Mouse (Mus musculus) spleen, adult 2 months (tissue): ENCODE data around the gene Phf12.

Experiments
- CTCF ChIP-seq: fragments of 200-500 bp; IDR thresholded peaks from 2 replicates; pipeline ENCODE4 v1.5.1; 2011; ENCODE audit warnings: mild to moderate bottlenecking, inconsistent platforms; ENCODE audit not compliant: insufficient read depth, insufficient read length, insufficient replicate concordance; ENCODE audit errors: extremely low read depth
- POLR2A ChIP-seq: fragments of 200-500 bp; IDR thresholded peaks from 2 replicates; pipeline ENCODE4 v1.6.1; 2011; ENCODE audit warnings: low read depth, low read length, inconsistent platforms

- peak; percentile 49; the same call in 1 of the 2 replicates for TF ChIP-seq CTCF
- no peak for TF ChIP-seq POLR2A
These were observed 15.4 kb upstream of the Phf12 start for GRCm38 (mm10) chr11:77967114-77967513.
